Mouse (Mus musculus) heart, adult 2 months (tissue): Measurements from ENCODE around the gene Tmem147. TPM values are rescaled to one million over a fixed set of nuclear protein-coding genes. Genes with fewer than 3 reads are reported as not detected.

ENCODE experiments used
- DNase-seq, 2 experiments: peaks; one replicate each; pipeline ENCODE4 v3.0.0; 2021
- H3K27ac ChIP-seq: fragments of 200-600 bp; 2 replicates; pipeline ENCODE4 v1.8.1; 2022
- H3K27me3 ChIP-seq: fragments of 200-500 bp; 2 replicates; pipeline ENCODE4 v1.6.1; 2012; ENCODE audit warnings: mild to moderate bottlenecking, low read length, inconsistent platforms, mixed read lengths; ENCODE audit not compliant: control insufficient read depth, insufficient read depth
- H3K36me3 ChIP-seq: fragments of 200-500 bp; 2 replicates; pipeline ENCODE4 v1.6.1; 2012; ENCODE audit warnings: low read length, inconsistent platforms; ENCODE audit not compliant: control insufficient read depth, insufficient read depth
- H3K4me1 ChIP-seq: fragments of 200-500 bp; 2 replicates; pipeline ENCODE4 v1.6.1; 2011; ENCODE audit warnings: low read length; ENCODE audit not compliant: control insufficient read depth, insufficient read depth
- H3K4me3 ChIP-seq: fragments of 200-600 bp; 2 replicates; pipeline ENCODE4 v1.8.1; 2022
- H3K79me2 ChIP-seq: fragments of 200-500 bp; replicated peaks from 2 replicates; pipeline ENCODE4 v1.6.1; 2012; ENCODE audit warnings: mild to moderate bottlenecking, inconsistent platforms, low read length, moderate library complexity, mixed read lengths; ENCODE audit not compliant: control insufficient read depth, insufficient read depth
- H3K9ac ChIP-seq: fragments of 200-500 bp; 2 replicates; pipeline ENCODE4 v1.6.1; 2012; ENCODE audit warnings: low read depth, mild to moderate bottlenecking, control low read depth, inconsistent platforms, low read length, mixed read lengths
- CTCF ChIP-seq: fragments of 200-600 bp; IDR thresholded peaks from 2 replicates; pipeline ENCODE4 v1.8.1; 2022; ENCODE audit warnings: antibody characterized with exemption, mild to moderate bottlenecking, moderate library complexity
- EP300 ChIP-seq: fragments of 200-500 bp; IDR thresholded peaks from 2 replicates; pipeline ENCODE4 v1.6.1; 2011; ENCODE audit warnings: low read depth, low read length, control low read depth; ENCODE audit not compliant: insufficient read depth
- POLR2A ChIP-seq: fragments of 200-500 bp; IDR thresholded peaks from 2 replicates; pipeline ENCODE4 v1.6.1; 2011; ENCODE audit warnings: mild to moderate bottlenecking, low read depth, low read length, control low read depth; ENCODE audit not compliant: insufficient read depth
- WGBS: fragments of 180-500 bp; shearing (Covaris S2); methylation state at CpG from one replicate; pipeline ENCODE4 v1.1.7; 2018; 5-methylcytosine and 5-hydroxymethylcytosine counted together
- intact Hi-C: fragments of 180-260 bp; cut with DNase I; formaldehyde crosslinking; loops from one replicate; pipeline ENCODE4 v1.15.1; 2025
- polyA plus RNA-seq: library from polyadenylated mRNA; depleted of rRNA; stranded (reverse); fragments of >200 nt; gene quantifications from 2 replicates; pipeline ENCODE4 v1.2.3, GENCODE M21; 2012; rRNA removed
- total RNA-seq, 2 experiments: library from RNA; stranded (reverse); gene quantifications; 2 replicates each; pipeline ENCODE4 v1.2.3; 2021

Gene Tmem147
- total and polyA plus RNA-seq, 3 experiments: 219 to 293 (median 241) TPM

GRCm38 (mm10) chr7:30688325-30688724, 41.0 kb downstream of the Tmem147 start:
- no peak for DNase-seq
- H3K27me3 ChIP-seq: no peaks in the 10 kb centered on the region

GRCm38 (mm10) chr7:30683425-30683824, 45.9 kb downstream of the Tmem147 start:
- no peak for DNase-seq
- TF ChIP-seq EP300: no peak
- TF ChIP-seq CTCF: no peak
- TF ChIP-seq POLR2A: no peak
- intact Hi-C loops: no loop called here
- Histone ChIP-seq H3K4me1 (no peaks in the 10 kb centered on the region), H3K79me2 (no peaks in the 10 kb centered on the region), H3K36me3 (no peaks in the 10 kb centered on the region), H3K27me3 (no peaks in the 10 kb centered on the region), H3K9ac (no peak overlapping the region), H3K27ac (no peak overlapping the region), H3K4me3 (no peak overlapping the region)
- 55% methylated on average over 2 of the region's 2 CpGs for WGBS

More at GRCm38 (mm10) chr7:30688325-30688724, 41.0 kb downstream of the Tmem147 start:
- Histone ChIP-seq H3K9ac (no peak overlapping the region), H3K4me1 (no peaks in the 10 kb centered on the region), H3K79me2 (no peaks in the 10 kb centered on the region), H3K27ac (no peak overlapping the region), H3K4me3 (no peak overlapping the region), H3K36me3 (no peaks in the 10 kb centered on the region)
- intact Hi-C loops: no loop called here
- WGBS: 91% methylated on average over 6 of the region's 6 CpGs
- no peak for TF ChIP-seq POLR2A
- no peak for TF ChIP-seq CTCF
- TF ChIP-seq EP300: no peak

- no peaks in the 10 kb centered on the region for H3K27me3 ChIP-seq
- no peaks in the 10 kb centered on the region for H3K4me1 ChIP-seq
- H3K79me2 ChIP-seq: no peaks in the 10 kb centered on the region
- H3K4me3 ChIP-seq: no peak overlapping the region
- H3K27ac ChIP-seq: peak overlapping the region; percentile 71
- no peak overlapping the region for H3K9ac ChIP-seq
- WGBS: 40% methylated on average over 5 of the region's 5 CpGs
- no peaks in the 10 kb centered on the region for H3K36me3 ChIP-seq
- TF ChIP-seq EP300: 0 out of 2 replicates have a peak, but pooled peaks have one; percentile 16
- TF ChIP-seq CTCF: no peak
- DNase-seq: peak; percentile 54 to 61
- intact Hi-C loops: no loop called here
These were observed 47.4 kb downstream of the Tmem147 start for GRCm38 (mm10) chr7:30681897-30682296.

DNA sequence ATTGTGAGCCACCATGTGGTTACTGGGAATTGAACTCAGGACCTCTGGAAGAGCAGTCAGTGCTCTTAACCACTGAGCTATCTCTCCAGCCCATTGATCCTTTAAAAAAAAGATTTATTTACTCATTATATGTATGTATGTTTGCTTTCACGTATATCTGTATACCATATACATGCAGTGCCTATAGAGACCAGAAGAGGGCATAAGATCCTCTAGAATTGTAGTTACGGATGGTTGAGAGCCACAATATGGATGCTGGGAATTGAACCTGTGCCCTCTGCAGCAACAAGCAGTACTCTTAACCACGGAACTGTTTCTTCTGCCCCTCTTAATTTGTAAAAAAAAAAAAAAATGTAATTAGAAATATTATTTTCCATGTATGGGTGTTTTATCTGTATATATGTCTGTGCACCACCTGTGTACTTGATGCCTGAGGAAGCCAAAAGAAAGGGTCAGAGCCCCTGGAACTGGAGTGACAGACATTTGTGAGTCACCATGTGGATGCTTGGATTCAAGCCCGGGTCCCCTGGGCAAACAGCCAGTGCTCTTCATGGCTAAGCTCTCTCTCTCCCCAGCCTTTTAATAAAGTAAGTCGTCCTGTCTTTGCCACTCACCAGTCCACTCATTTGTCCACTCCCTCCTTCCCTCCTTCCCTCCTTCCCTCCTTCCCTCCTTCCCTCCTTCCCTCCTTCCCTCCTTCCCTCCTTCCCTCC, 50.9 kb downstream of the Tmem147 start:
- Histone ChIP-seq H3K4me1 (no peaks in the 10 kb centered on the region), H3K27ac (no peak overlapping the region), H3K9ac (no peak overlapping the region), H3K27me3 (no peaks in the 10 kb centered on the region), H3K4me3 (no peak overlapping the region), H3K79me2 (no peaks in the 10 kb centered on the region), H3K36me3 (no peaks in the 10 kb centered on the region)
- intact Hi-C loops: no loop called here
- peak; percentile 73 to 74 for DNase-seq
- TF ChIP-seq CTCF: peak; percentile 29; the same call in 1 of the 2 replicates
- no peak for TF ChIP-seq POLR2A
- 42% methylated on average over 5 of the region's 5 CpGs for WGBS

Other genes with a start within 250 kb of the Tmem147 start
Only the 30 nearest of the 33 such genes appear.
- gene Arhgap33, start 194.5 kb downstream of the Tmem147 start, total RNA-seq: under 1 TPM; 0.34 to 0.37 TPM
- 2.3 and 3.0 TPM in 2 replicates for gene Arhgap33, start 194.5 kb downstream of the Tmem147 start, polyA plus RNA-seq
- 100 to 1,000 TPM; 718 to 804 TPM for gene Hspb6, start 177.4 kb downstream of the Tmem147 start, total RNA-seq
- gene Hspb6, start 177.4 kb downstream of the Tmem147 start, polyA plus RNA-seq: 1,866 and 1,945 TPM in 2 replicates
- 1 to 10 TPM; 2.5 to 6.3 TPM for gene Proser3, start 177.2 kb downstream of the Tmem147 start, total RNA-seq
- 5.6 and 5.8 TPM in 2 replicates for gene Proser3, start 177.2 kb downstream of the Tmem147 start, polyA plus RNA-seq
- 10 to 100 TPM; 13.7 to 16.0 TPM for gene Lin37, start 169.7 kb downstream of the Tmem147 start, total RNA-seq
- gene Lin37, start 169.7 kb downstream of the Tmem147 start, polyA plus RNA-seq: 16.2 and 20.0 TPM in 2 replicates
- gene U2af1l4, start 166.2 kb downstream of the Tmem147 start, total RNA-seq: 10 to 100 TPM; 56.0 to 67.9 TPM
- 61.3 and 71.4 TPM in 2 replicates for gene U2af1l4, start 166.2 kb downstream of the Tmem147 start, polyA plus RNA-seq
- gene Gm49396, start 166.2 kb downstream of the Tmem147 start, total RNA-seq: 1 to 10 TPM; 1.1 to 1.9 TPM
- 1.6 and 3.1 TPM in 2 replicates for gene Gm49396, start 166.2 kb downstream of the Tmem147 start, polyA plus RNA-seq
- 10 to 100 TPM; 75.6 to 85.7 TPM for gene Psenen, start 165.9 kb downstream of the Tmem147 start, total RNA-seq
- 109 and 124 TPM in 2 replicates for gene Psenen, start 165.9 kb downstream of the Tmem147 start, polyA plus RNA-seq
- under 1 TPM; 0.23 to 0.75 TPM for gene Igflr1, start 164.1 kb downstream of the Tmem147 start, total RNA-seq
- 1.2 and 3.7 TPM in 2 replicates for gene Igflr1, start 164.1 kb downstream of the Tmem147 start, polyA plus RNA-seq
- gene Kmt2b, start 140.8 kb downstream of the Tmem147 start, total RNA-seq: 10 to 100 TPM; 15.6 to 15.9 TPM
- gene Kmt2b, start 140.8 kb downstream of the Tmem147 start, polyA plus RNA-seq: 25.6 and 28.3 TPM in 2 replicates
- gene Zbtb32, start 130.6 kb downstream of the Tmem147 start, total RNA-seq: under 1 TPM in 1 of 2 experiments, not detected in 1; 0.11 TPM
- gene Zbtb32, start 130.6 kb downstream of the Tmem147 start, polyA plus RNA-seq: 0.20 and 0.64 TPM in 2 replicates
- under 1 TPM in 1 of 2 experiments, not detected in 1; 0.36 TPM for gene Upk1a, start 116.7 kb downstream of the Tmem147 start, total RNA-seq
- 2.8 and 4.8 TPM in 2 replicates for gene Upk1a, start 116.7 kb downstream of the Tmem147 start, polyA plus RNA-seq
- gene Cox6b1, start 103.4 kb downstream of the Tmem147 start, total RNA-seq: 1,000 to 10,000 TPM; 4,061 to 4,696 TPM
- gene Cox6b1, start 103.4 kb downstream of the Tmem147 start, polyA plus RNA-seq: 1,860 and 2,330 TPM in 2 replicates
- not detected for gene Etv2, start 93.7 kb downstream of the Tmem147 start, total RNA-seq
- gene Etv2, start 93.7 kb downstream of the Tmem147 start, polyA plus RNA-seq: not detected in 2 replicates
- 10 to 100 TPM; 47.7 to 51.3 TPM for gene Rbm42, start 79.2 kb downstream of the Tmem147 start, total RNA-seq
- 25.8 and 29.1 TPM in 2 replicates for gene Rbm42, start 79.2 kb downstream of the Tmem147 start, polyA plus RNA-seq
- 1 to 10 TPM; 3.3 to 3.9 TPM for gene Haus5, start 64.5 kb downstream of the Tmem147 start, total RNA-seq
- gene Haus5, start 64.5 kb downstream of the Tmem147 start, polyA plus RNA-seq: 3.7 and 4.9 TPM in 2 replicates
- under 1 TPM in 1 of 2 experiments, not detected in 1; 0.52 TPM for gene Pmis2, start 57.9 kb downstream of the Tmem147 start, total RNA-seq
- gene Pmis2, start 57.9 kb downstream of the Tmem147 start, polyA plus RNA-seq: not detected in 2 replicates
- gene 2200002J24Rik, start 30.6 kb downstream of the Tmem147 start, total RNA-seq: not detected
- gene 2200002J24Rik, start 30.6 kb downstream of the Tmem147 start, polyA plus RNA-seq: 0.35 TPM in 1 of 2 replicates, not detected in the other
- under 1 TPM; 0.10 to 0.32 TPM for gene Atp4a, start 17.3 kb downstream of the Tmem147 start, total RNA-seq
- gene Atp4a, start 17.3 kb downstream of the Tmem147 start, polyA plus RNA-seq: not detected in 2 replicates
- not detected for gene Gapdhs, start 14.1 kb upstream of the Tmem147 start, total RNA-seq
- gene Gapdhs, start 14.1 kb upstream of the Tmem147 start, polyA plus RNA-seq: 1.1 and 1.7 TPM in 2 replicates
- 1 to 10 TPM; 1.8 to 2.3 TPM for gene Sbsn, start 21.9 kb upstream of the Tmem147 start, total RNA-seq
- 1.6 and 1.7 TPM in 2 replicates for gene Sbsn, start 21.9 kb upstream of the Tmem147 start, polyA plus RNA-seq
- gene Dmkn, start 34.2 kb upstream of the Tmem147 start, total RNA-seq: 1 to 10 TPM in 1 of 2 experiments, under 1 TPM in 1; 0.84 to 1.6 TPM
- 7.2 and 8.8 TPM in 2 replicates for gene Dmkn, start 34.2 kb upstream of the Tmem147 start, polyA plus RNA-seq
- not detected for gene Krtdap, start 58.4 kb upstream of the Tmem147 start, total RNA-seq
- gene Krtdap, start 58.4 kb upstream of the Tmem147 start, polyA plus RNA-seq: not detected in 2 replicates
- gene Ffar2, start 94.2 kb upstream of the Tmem147 start, total RNA-seq: not detected
- 0.18 and 0.61 TPM in 2 replicates for gene Ffar2, start 94.2 kb upstream of the Tmem147 start, polyA plus RNA-seq
- not detected for gene Ffar3, start 126.6 kb upstream of the Tmem147 start, total RNA-seq
- not detected in 2 replicates for gene Ffar3, start 126.6 kb upstream of the Tmem147 start, polyA plus RNA-seq
- gene Ffar1, start 132.0 kb upstream of the Tmem147 start, total RNA-seq: not detected
- gene Ffar1, start 132.0 kb upstream of the Tmem147 start, polyA plus RNA-seq: 0.20 TPM in 1 of 2 replicates, not detected in the other
- gene Cd22, start 150.8 kb upstream of the Tmem147 start, total RNA-seq: 1 to 10 TPM in 1 of 2 experiments, under 1 TPM in 1; 0.57 to 1.3 TPM
- gene Cd22, start 150.8 kb upstream of the Tmem147 start, polyA plus RNA-seq: 1.1 and 8.1 TPM in 2 replicates
- not detected for gene Mag, start 185.3 kb upstream of the Tmem147 start, total RNA-seq
- gene Mag, start 185.3 kb upstream of the Tmem147 start, polyA plus RNA-seq: 0.27 and 0.32 TPM in 2 replicates
- gene Hamp2, start 195.1 kb upstream of the Tmem147 start, total RNA-seq: 1 to 10 TPM; 2.8 to 4.5 TPM
- 2.1 and 4.7 TPM in 2 replicates for gene Hamp2, start 195.1 kb upstream of the Tmem147 start, polyA plus RNA-seq
- gene Hamp, start 214.5 kb upstream of the Tmem147 start, total RNA-seq: 10 to 100 TPM; 11.8 to 14.2 TPM
- gene Hamp, start 214.5 kb upstream of the Tmem147 start, polyA plus RNA-seq: 114 and 141 TPM in 2 replicates
- gene Usf2, start 227.3 kb upstream of the Tmem147 start, total RNA-seq: 100 to 1,000 TPM; 103 to 110 TPM
- 124 and 135 TPM in 2 replicates for gene Usf2, start 227.3 kb upstream of the Tmem147 start, polyA plus RNA-seq